Mouse (Mus musculus) hindbrain, embryonic 10.5 days (tissue): ENCODE results near the gene Cog2. TPM values are rescaled to one million over a fixed set of nuclear protein-coding genes. Genes with fewer than 3 reads are reported as not detected.

Experiments used
- DNase-seq: peaks from one replicate; pipeline ENCODE4 v3.0.0-alpha.2; 2017; ENCODE audit warnings: low spot score
- H3K27ac ChIP-seq: fragments of 300-500 bp; sonication (generic); 2 replicates; pipeline ENCODE4 v1.5.1; 2016; ENCODE audit warnings: mild to moderate bottlenecking, moderate library complexity
- H3K27me3 ChIP-seq: fragments of 300-500 bp; sonication (generic); 2 replicates; pipeline ENCODE4 v1.6.1; 2016; ENCODE audit warnings: mild to moderate bottlenecking; ENCODE audit not compliant: poor library complexity, insufficient read depth, severe bottlenecking
- H3K36me3 ChIP-seq: fragments of 300-500 bp; sonication (generic); 2 replicates; pipeline ENCODE4 v1.6.1; 2016; ENCODE audit warnings: mild to moderate bottlenecking, moderate library complexity
- H3K4me1 ChIP-seq: fragments of 300-500 bp; sonication (generic); replicated peaks from 2 replicates; pipeline ENCODE4 v1.6.1; 2016; ENCODE audit warnings: mild to moderate bottlenecking
- H3K4me3 ChIP-seq: fragments of 300-500 bp; sonication (generic); 2 replicates; pipeline ENCODE4 v1.5.1; 2016; ENCODE audit warnings: mild to moderate bottlenecking, moderate library complexity
- H3K9me3 ChIP-seq: fragments of 300-500 bp; sonication (generic); 2 replicates; pipeline ENCODE4 v1.6.1; 2016; ENCODE audit warnings: mild to moderate bottlenecking, moderate library complexity
- WGBS: fragments of 180-500 bp; shearing (Covaris S2); methylation state at CpG from one replicate; pipeline ENCODE4 v1.1.7; 2016; 5-methylcytosine and 5-hydroxymethylcytosine counted together
- polyA plus RNA-seq: library from polyadenylated mRNA; unstranded; fragments of >200 nt; fragmentation: Nextera tagmentation; extraction: Ambion mirVana; gene quantifications from 2 replicates; pipeline ENCODE4 v1.2.1, GENCODE M21; 2016

The Cog2 gene
- polyA plus RNA-seq = 41.1 and 43.3 TPM in 2 replicates

- H3K9me3 ChIP-seq = no peaks in the 10 kb centered on the region
- 10% methylated on average over 50 of the region's 50 CpGs for WGBS
- no peaks in the 10 kb centered on the region; the same call in 1 of the 2 replicates for H3K27me3 ChIP-seq
- peaks cover 18% of the 10 kb centered on the region for H3K4me1 ChIP-seq
- peak within 1 kb of the TSS; percentile 82 for H3K4me3 ChIP-seq
- peak; percentile 93 for DNase-seq
- H3K27ac ChIP-seq = peak within 1 kb of the TSS; percentile 84
- H3K36me3 ChIP-seq = peaks cover 16% of the 10 kb centered on the region
These were observed at the start of gene Cog2 for GRCm38 (mm10) chr8:124520249-124521080. Gene Cog2, plus strand, starts transcription at chr8:124520767.

GRCm38 (mm10) chr8:124475690-124476089, 44.9 kb upstream of the Cog2 start:
- DNase-seq = no peak
- no peaks in the 10 kb centered on the region for H3K36me3 ChIP-seq
- H3K27ac ChIP-seq = 0 out of 2 replicates have a peak overlapping the region, but pooled peaks have one; percentile 54
- H3K4me1 ChIP-seq = peaks cover 15% of the 10 kb centered on the region; the same call in 1 of the 2 replicates
- H3K9me3 ChIP-seq = no peaks in the 10 kb centered on the region
- WGBS = 81% methylated on average over 5 of the region's 5 CpGs
- H3K4me3 ChIP-seq = no peak overlapping the region
- no peaks in the 10 kb centered on the region for H3K27me3 ChIP-seq

GRCm38 (mm10) chr8:124476701-124477100, 43.9 kb upstream of the Cog2 start:
- DNase-seq = peak; percentile 41
- Histone ChIP-seq H3K4me1 (peaks cover 15% of the 10 kb centered on the region; the same call in 1 of the 2 replicates), H3K4me3 (no peak overlapping the region), H3K27me3 (no peaks in the 10 kb centered on the region), H3K9me3 (no peaks in the 10 kb centered on the region), H3K36me3 (no peaks in the 10 kb centered on the region), H3K27ac (peak overlapping the region; percentile 54)
- 58% methylated on average over 9 of the region's 9 CpGs for WGBS

GRCm38 (mm10) chr8:124479251-124479650, 41.3 kb upstream of the Cog2 start:
- H3K9me3 ChIP-seq = no peaks in the 10 kb centered on the region
- H3K4me3 ChIP-seq = no peak overlapping the region
- no peak for DNase-seq
- WGBS = 87% methylated on average over 3 of the region's 3 CpGs
- H3K27ac ChIP-seq = no peak overlapping the region
- H3K36me3 ChIP-seq = no peaks in the 10 kb centered on the region
- no peaks in the 10 kb centered on the region for H3K27me3 ChIP-seq
- peaks cover 15% of the 10 kb centered on the region; the same call in 1 of the 2 replicates for H3K4me1 ChIP-seq

GRCm38 (mm10) chr8:124480321-124480720, 40.2 kb upstream of the Cog2 start:
- DNase-seq = no peak
- peaks cover 15% of the 10 kb centered on the region; the same call in 1 of the 2 replicates for H3K4me1 ChIP-seq
- WGBS = 83% methylated on average over 8 of the region's 8 CpGs
- no peaks in the 10 kb centered on the region for H3K27me3 ChIP-seq
- H3K36me3 ChIP-seq = no peaks in the 10 kb centered on the region
- no peak overlapping the region for H3K27ac ChIP-seq
- no peaks in the 10 kb centered on the region for H3K9me3 ChIP-seq
- no peak overlapping the region for H3K4me3 ChIP-seq

- Histone ChIP-seq H3K4me1 (peaks cover 6% of the 10 kb centered on the region), H3K36me3 (no peaks in the 10 kb centered on the region), H3K9me3 (no peaks in the 10 kb centered on the region), H3K4me3 (no peak overlapping the region), H3K27me3 (no peaks in the 10 kb centered on the region), H3K27ac (no peak overlapping the region)
- 93% methylated on average over 2 of the region's 2 CpGs for WGBS
- no peak for DNase-seq
These were observed 37.8 kb upstream of the Cog2 start for GRCm38 (mm10) chr8:124482790-124483189.

- Histone ChIP-seq H3K27me3 (no peaks in the 10 kb centered on the region), H3K9me3 (no peaks in the 10 kb centered on the region), H3K36me3 (no peaks in the 10 kb centered on the region), H3K27ac (no peak overlapping the region), H3K4me3 (no peak overlapping the region), H3K4me1 (peaks cover 7% of the 10 kb centered on the region)
- WGBS = 76% methylated on average over 7 of the region's 7 CpGs
- DNase-seq = no peak
These were observed 37.0 kb upstream of the Cog2 start for GRCm38 (mm10) chr8:124483356-124484115.

- Histone ChIP-seq H3K27ac (no peak overlapping the region), H3K4me1 (peaks cover 7% of the 10 kb centered on the region), H3K36me3 (no peaks in the 10 kb centered on the region), H3K9me3 (no peaks in the 10 kb centered on the region), H3K27me3 (no peaks in the 10 kb centered on the region), H3K4me3 (no peak overlapping the region)
- WGBS = 96% methylated on average over 6 of the region's 6 CpGs
- no peak for DNase-seq
These were observed 31.3 kb upstream of the Cog2 start for GRCm38 (mm10) chr8:124489311-124489710.

GRCm38 (mm10) chr8:124489786-124490185, 30.8 kb upstream of the Cog2 start:
- 89% methylated on average over 6 of the region's 6 CpGs for WGBS

GRCm38 (mm10) chr8:124494397-124494796, 26.2 kb upstream of the Cog2 start:
- H3K4me3 ChIP-seq = no peak overlapping the region
- H3K27me3 ChIP-seq = no peaks in the 10 kb centered on the region
- WGBS = 84% methylated on average over 3 of the region's 3 CpGs
- no peaks in the 10 kb centered on the region for H3K36me3 ChIP-seq
- no peak for DNase-seq
- no peaks in the 10 kb centered on the region for H3K9me3 ChIP-seq
- H3K27ac ChIP-seq = no peak overlapping the region
- H3K4me1 ChIP-seq = no peaks in the 10 kb centered on the region

More at GRCm38 (mm10) chr8:124489786-124490185, 30.8 kb upstream of the Cog2 start:
- Histone ChIP-seq H3K27ac (no peak overlapping the region), H3K9me3 (no peaks in the 10 kb centered on the region), H3K27me3 (no peaks in the 10 kb centered on the region), H3K4me1 (peaks cover 7% of the 10 kb centered on the region), H3K36me3 (no peaks in the 10 kb centered on the region), H3K4me3 (no peak overlapping the region)
- no peak for DNase-seq

- WGBS = 89% methylated on average over 15 of the region's 15 CpGs
- Histone ChIP-seq H3K27me3 (no peaks in the 10 kb centered on the region), H3K4me1 (no peaks in the 10 kb centered on the region), H3K4me3 (no peak overlapping the region), H3K36me3 (no peaks in the 10 kb centered on the region), H3K27ac (no peak overlapping the region), H3K9me3 (no peaks in the 10 kb centered on the region)
- no peak for DNase-seq
These were observed 25.6 kb upstream of the Cog2 start for GRCm38 (mm10) chr8:124494955-124495354.

- Histone ChIP-seq H3K9me3 (no peaks in the 10 kb centered on the region), H3K27ac (no peak overlapping the region), H3K27me3 (no peaks in the 10 kb centered on the region), H3K36me3 (no peaks in the 10 kb centered on the region), H3K4me1 (no peaks in the 10 kb centered on the region), H3K4me3 (no peak overlapping the region)
- WGBS = 83% methylated on average over 11 of the region's 11 CpGs
- DNase-seq = no peak
These were observed 24.9 kb upstream of the Cog2 start for GRCm38 (mm10) chr8:124495676-124496075.

GRCm38 (mm10) chr8:124496266-124496665, 24.3 kb upstream of the Cog2 start:
- H3K4me3 ChIP-seq = no peak overlapping the region
- WGBS = 83% methylated on average over 4 of the region's 4 CpGs
- no peaks in the 10 kb centered on the region for H3K27me3 ChIP-seq
- H3K36me3 ChIP-seq = no peaks in the 10 kb centered on the region
- H3K27ac ChIP-seq = no peak overlapping the region
- no peaks in the 10 kb centered on the region for H3K9me3 ChIP-seq
- DNase-seq = no peak
- no peaks in the 10 kb centered on the region for H3K4me1 ChIP-seq
